ENCODE assay signal across 8 mouse cellular contexts in genomic region chr3:96500289-96500621, GRCm38 (mm10). TPM values are rescaled to one million over a fixed set of nuclear protein-coding genes. Genes with fewer than 3 reads are reported as not detected.
DNase-seq lines count a peak whose midpoint lies in the region; ATAC-seq and TF ChIP-seq lines count a peak whose summit lies in the region.

No protein-coding gene starts in this region.

- H3K4me3 ChIP-seq in hindbrain, embryonic 10.5 days: peak overlapping the region; percentile 68
- peak overlapping the region; percentile 79 for H3K4me3 ChIP-seq in lung, postnatal 0 days (ENCODE audit: low read depth, low read length)

- H3K9me3 ChIP-seq in hindbrain, embryonic 10.5 days: no peaks in the 10 kb centered on the region
- H3K9me3 ChIP-seq in lung, postnatal 0 days (ENCODE audit: low read length): no peaks in the 10 kb centered on the region

- no peak for TF ChIP-seq CTCF in lung, postnatal 0 days (IDR thresholded peaks at IDR 0.05)

- under 1% methylated on average over 17 of the region's 17 CpGs for WGBS in hindbrain, embryonic 10.5 days
- under 1% methylated on average over 17 of the region's 17 CpGs for WGBS in lung, postnatal 0 days

- H3K27me3 ChIP-seq in hindbrain, embryonic 10.5 days (ENCODE audit: insufficient read depth, poor library complexity, severe bottlenecking): peaks cover 8% of the 10 kb centered on the region; the same call in 1 of the 2 replicates
- H3K27me3 ChIP-seq in lung, postnatal 0 days (replicated peaks; ENCODE audit: insufficient read depth, low read length): no peaks in the 10 kb centered on the region

- peaks cover 20% of the 10 kb centered on the region for H3K4me1 ChIP-seq in hindbrain, embryonic 10.5 days (replicated peaks)
- no peaks in the 10 kb centered on the region for H3K4me1 ChIP-seq in lung, postnatal 0 days (ENCODE audit: insufficient read depth, low read depth, low read length)

- peak overlapping the region; percentile 79 for H3K9ac ChIP-seq in lung, postnatal 0 days (replicated peaks; ENCODE audit: low read depth)

- peak; percentile 81 for ATAC-seq in lung, postnatal 0 days

- H3K4me2 ChIP-seq in lung, postnatal 0 days (replicated peaks; ENCODE audit: low read depth, low read length): peak overlapping the region; percentile 47

- H3K27ac ChIP-seq in hindbrain, embryonic 10.5 days: peak overlapping the region; percentile 86
- H3K27ac ChIP-seq in lung, postnatal 0 days (ENCODE audit: low read length): peak overlapping the region; percentile 95

- TF ChIP-seq EP300 in lung, postnatal 0 days (IDR thresholded peaks at IDR 0.05): peak; percentile 8; the same call in 1 of the 2 replicates

- DNase-seq in MN1 (ENCODE audit: low spot score): peak; percentile 94
- DNase-seq in cerebellum, adult 8-10 months: peak; percentile 96
- DNase-seq in forelimb bud, embryonic 11.5 days (ENCODE audit: low read depth, low spot score): peak; percentile 91
- peak; percentile 95 for DNase-seq in hindbrain, embryonic 10.5 days (ENCODE audit: low spot score)
- DNase-seq in layer of hippocampus, postnatal 10 days (ENCODE audit: low spot score in 2 of 2): peak; percentile 97
- DNase-seq in lung, postnatal 0 days (ENCODE audit: low spot score): peak; percentile 90
- peak; percentile 85 for DNase-seq in ovary, postnatal 10 days (ENCODE audit: low spot score)
- DNase-seq in thymus, postnatal 0 days (ENCODE audit: low spot score): peak; percentile 94

- no peaks in the 10 kb centered on the region for H3K36me3 ChIP-seq in hindbrain, embryonic 10.5 days
- H3K36me3 ChIP-seq in lung, postnatal 0 days (ENCODE audit: insufficient read depth, low read length): no peaks in the 10 kb centered on the region

RNA-seq across cellular contexts. Expression of gene Hfe2, which starts 24.7 kb away (rescaled TPM):
- 0.89 and 2.2 TPM in 2 replicates for polyA plus RNA-seq in hindbrain, embryonic 10.5 days (2016; fragmentation: Nextera tagmentation; extraction: Ambion mirVana)
- under 1 TPM; 0.41 to 0.49 TPM for total RNA-seq in layer of hippocampus, postnatal 10 days (2021)
- polyA plus RNA-seq in lung, postnatal 0 days (2015; fragmentation: Nextera tagmentation; extraction: Ambion mirVana): 0.27 and 0.35 TPM in 2 replicates
- 0.13 and 0.18 TPM in 2 replicates for polyA plus RNA-seq in thymus, postnatal 0 days (2015; fragmentation: Nextera tagmentation; extraction: Ambion mirVana)

RNA-seq across cellular contexts. Expression of gene BC107364, which starts 48.1 kb away (rescaled TPM):
- polyA plus RNA-seq in hindbrain, embryonic 10.5 days (2016; fragmentation: Nextera tagmentation; extraction: Ambion mirVana): 0.25 TPM in 1 of 2 replicates, not detected in the other
- not detected for total RNA-seq in layer of hippocampus, postnatal 10 days (2021)
- polyA plus RNA-seq in lung, postnatal 0 days (2015; fragmentation: Nextera tagmentation; extraction: Ambion mirVana): 0.12 and 0.19 TPM in 2 replicates
- 0.46 and 0.55 TPM in 2 replicates for polyA plus RNA-seq in thymus, postnatal 0 days (2015; fragmentation: Nextera tagmentation; extraction: Ambion mirVana)

RNA-seq across cellular contexts. Expression of gene Txnip, which starts 57.5 kb away (rescaled TPM):
- polyA plus RNA-seq in hindbrain, embryonic 10.5 days (2016; fragmentation: Nextera tagmentation; extraction: Ambion mirVana): 36.3 and 38.1 TPM in 2 replicates
- 10 to 100 TPM; 36.5 to 46.1 TPM for total RNA-seq in layer of hippocampus, postnatal 10 days (2021)
- 468 and 502 TPM in 2 replicates for polyA plus RNA-seq in lung, postnatal 0 days (2015; fragmentation: Nextera tagmentation; extraction: Ambion mirVana)
- 260 TPM in 2 replicates for polyA plus RNA-seq in thymus, postnatal 0 days (2015; fragmentation: Nextera tagmentation; extraction: Ambion mirVana)

Comparison
In these comparisons a context has a peak if more than half of its experiments do, and no peak if none do; other contexts are left out.
1. Peak in every context shown above with its lines: DNase-seq, ATAC-seq, H3K4me3 ChIP-seq and H3K27ac ChIP-seq.